Mouse (Mus musculus) kidney, postnatal 4 days (tissue): ENCODE data around the gene Kcnd2.
"Not testable (repeated sequence)": the region's sequence is repeated elsewhere in the genome, so short reads cannot be mapped to it uniquely, and the experiment has no call there.

Experiments
- DNase-seq, 2 experiments: peaks; one replicate each; pipeline ENCODE4 v3.0.0; 2021; ENCODE audit warnings: mixed read lengths in 2 of 2

The Kcnd2 gene

DNA sequence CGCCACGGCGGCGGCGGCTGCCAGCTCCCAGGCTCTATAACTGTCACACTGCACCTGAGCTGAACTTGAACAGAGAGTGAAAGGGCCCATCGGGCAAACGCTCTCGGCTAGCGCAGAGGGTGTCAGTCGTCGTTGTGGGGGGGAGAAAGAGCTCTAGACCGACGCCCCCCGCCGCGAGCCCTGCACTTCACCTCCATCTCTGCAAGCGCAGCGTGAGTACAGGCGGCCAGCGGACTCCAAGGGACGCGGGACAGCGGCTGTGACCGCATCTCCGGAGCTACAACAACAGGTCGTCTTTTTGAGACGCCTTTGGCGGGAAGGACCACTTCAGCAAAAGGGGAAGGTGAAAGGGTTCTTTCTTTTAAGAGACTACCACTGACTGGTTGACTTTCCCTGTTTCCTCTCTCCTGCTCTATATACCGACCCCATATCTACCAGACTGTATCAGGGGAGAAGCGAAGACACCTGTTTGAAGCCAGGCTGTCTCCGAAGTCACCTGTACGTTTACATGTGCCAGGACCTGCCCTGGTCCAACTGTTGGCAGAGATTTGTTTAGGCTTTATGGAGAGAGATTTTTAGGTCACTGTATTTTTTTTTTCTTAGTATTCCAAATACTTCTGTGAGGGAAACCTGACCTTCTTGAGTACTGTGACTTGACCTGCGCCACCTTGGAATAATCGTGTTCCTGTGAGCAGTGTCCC, at the start of gene Kcnd2:
Gene Kcnd2, plus strand, starts transcription at position 13 of the 701 bp plus-strand sequence.
- DNase-seq = peak in 1 of 2 experiments; percentile 11

GRCm38 (mm10) chr6:21166611-21167010, 48.7 kb upstream of the Kcnd2 start:
- no peak for DNase-seq

- no peak for DNase-seq
Measured at GRCm38 (mm10) chr6:21195341-21195740, 20.0 kb upstream of the Kcnd2 start.

GRCm38 (mm10) chr6:21213865-21214672, 1.2 kb upstream of the Kcnd2 start:
- DNase-seq = peak; percentile 76 to 81

DNA sequence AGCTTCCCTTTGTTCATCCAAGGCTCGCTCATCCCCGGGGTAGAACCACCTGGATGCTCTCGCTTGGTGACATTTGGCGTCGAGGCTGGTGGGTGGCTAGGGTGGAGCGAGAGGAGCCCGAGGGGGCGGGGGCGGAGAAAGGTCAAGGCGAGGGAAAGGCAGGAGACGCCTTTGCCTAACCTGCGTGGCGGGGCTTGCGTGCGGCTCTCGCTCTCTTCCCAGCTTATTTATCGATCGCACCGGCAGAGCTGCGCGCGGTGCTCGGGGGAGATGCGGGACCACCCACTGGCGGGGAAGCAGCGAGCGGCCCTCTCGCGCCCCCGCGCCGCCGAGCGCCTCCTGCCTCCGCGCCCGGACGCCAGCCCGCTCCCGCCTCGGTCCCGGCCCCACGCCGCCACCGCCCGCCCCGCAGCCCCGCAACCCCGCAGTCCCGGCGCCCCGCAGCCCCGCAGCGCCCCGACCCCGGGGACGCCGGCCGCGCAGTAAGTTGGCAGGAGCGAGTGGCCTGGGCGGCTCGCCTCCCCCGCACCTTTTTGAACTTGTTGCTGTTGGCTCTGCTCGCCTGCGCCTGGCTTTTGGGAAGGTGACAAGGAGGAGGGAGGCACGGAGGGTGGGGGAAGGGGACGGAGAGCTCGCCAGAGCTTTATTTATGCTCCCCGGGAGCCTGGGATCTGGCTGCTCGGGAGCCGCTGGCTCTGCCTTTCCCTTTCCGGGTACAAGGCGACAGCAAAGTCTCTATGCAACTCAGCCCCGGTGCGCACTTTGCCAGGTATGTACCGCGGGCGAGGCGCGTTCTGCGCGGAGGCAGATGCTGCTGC, 421 bp upstream of the Kcnd2 start:
- DNase-seq = peak; percentile 53 to 59

DNA sequence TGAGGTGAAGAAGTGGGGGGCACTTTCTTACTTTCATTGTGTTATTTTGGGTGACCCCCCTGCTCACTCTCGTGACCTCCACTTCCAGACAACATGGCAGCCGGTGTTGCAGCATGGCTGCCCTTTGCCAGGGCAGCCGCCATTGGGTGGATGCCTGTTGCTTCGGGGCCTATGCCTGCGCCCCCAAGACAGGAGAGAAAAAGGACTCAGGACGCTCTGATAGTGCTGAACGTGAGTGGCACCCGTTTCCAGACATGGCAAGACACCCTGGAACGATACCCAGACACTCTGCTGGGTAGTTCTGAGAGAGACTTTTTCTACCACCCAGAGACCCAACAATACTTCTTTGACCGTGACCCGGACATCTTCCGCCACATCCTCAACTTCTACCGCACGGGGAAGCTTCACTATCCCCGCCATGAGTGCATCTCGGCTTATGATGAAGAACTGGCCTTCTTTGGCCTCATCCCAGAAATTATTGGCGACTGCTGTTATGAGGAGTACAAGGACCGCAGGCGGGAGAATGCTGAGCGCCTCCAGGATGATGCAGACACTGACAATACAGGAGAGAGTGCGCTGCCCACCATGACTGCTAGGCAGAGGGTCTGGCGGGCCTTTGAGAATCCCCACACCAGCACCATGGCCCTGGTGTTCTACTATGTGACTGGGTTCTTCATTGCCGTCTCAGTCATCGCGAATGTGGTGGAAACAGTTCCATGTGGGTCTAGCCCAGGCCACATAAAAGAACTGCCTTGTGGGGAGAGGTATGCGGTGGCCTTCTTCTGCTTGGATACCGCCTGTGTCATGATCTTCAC, 1.1 kb downstream of the Kcnd2 start:
- no peak for DNase-seq

- DNase-seq = no peak
Measured at GRCm38 (mm10) chr6:21217156-21217555, 1.9 kb downstream of the Kcnd2 start.

- no peak for DNase-seq
Measured at GRCm38 (mm10) chr6:21226124-21226523, 10.8 kb downstream of the Kcnd2 start.

DNA sequence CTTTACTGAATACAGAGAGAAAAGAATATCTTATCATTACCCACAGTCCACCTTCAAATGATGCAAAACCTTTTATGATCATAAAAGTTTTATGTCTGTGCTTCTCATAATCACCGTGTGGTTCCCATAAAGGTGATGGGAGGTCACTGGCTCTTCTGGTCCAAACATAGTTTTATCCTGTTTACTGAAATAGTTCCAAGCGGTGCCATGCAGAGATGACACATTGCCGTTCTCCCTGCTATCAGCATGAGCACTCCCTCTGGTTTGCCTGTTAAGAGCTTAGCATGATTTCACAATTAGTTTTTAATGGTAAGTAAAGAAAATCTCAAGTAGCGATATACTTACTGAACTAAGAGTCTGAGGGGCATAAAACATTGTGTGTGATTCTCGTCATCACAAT, 43.7 kb downstream of the Kcnd2 start:
- no peak for DNase-seq

GRCm38 (mm10) chr6:21267897-21268296, 52.6 kb downstream of the Kcnd2 start:
- no peak for DNase-seq

DNA sequence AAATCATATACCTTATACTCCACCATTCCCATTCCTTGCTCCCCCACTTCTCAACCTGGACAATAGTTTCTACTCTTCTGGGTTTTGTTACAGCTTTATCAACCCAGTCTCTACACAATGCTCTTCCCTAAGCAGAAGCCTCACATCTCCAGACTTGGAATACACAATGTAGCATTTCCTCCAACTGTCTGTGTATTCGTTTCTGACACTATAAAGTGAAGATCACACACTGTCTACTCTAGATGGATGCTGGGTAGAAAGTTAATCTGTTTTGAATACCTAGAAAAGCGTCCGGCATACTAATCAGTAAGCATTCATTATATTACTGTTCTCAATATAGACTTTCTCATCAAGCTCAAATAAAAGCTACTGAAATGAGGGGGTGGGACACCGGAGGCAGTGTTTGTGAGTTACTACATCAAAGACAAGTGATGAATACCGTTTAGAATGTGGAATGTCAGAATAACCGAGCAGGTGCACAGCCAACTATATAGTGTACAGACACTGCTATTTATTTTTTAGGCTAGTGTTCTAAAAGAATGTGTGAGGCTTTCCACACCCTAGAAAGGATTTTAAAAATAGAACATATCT, 62.1 kb downstream of the Kcnd2 start:
- no peak for DNase-seq

DNA sequence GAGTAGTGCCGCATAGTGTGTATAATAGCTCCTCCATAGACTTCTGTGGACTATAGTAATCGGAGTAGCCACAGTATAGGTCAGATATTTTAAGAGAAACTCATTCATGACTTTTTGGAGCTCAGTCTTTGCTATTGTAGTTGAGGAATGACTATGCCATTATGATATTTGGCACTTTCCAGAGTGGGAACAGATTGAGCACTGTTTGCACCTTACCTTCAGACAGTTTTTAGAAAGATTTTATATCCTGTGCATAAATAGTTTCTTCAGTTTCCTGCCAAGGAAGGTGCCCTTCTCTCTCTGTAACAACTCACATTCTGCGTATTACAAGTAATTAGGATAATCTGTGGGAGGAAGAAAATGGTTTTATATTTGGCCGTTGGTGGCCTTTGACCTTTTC, 89.6 kb downstream of the Kcnd2 start:
- no peak for DNase-seq

DNA sequence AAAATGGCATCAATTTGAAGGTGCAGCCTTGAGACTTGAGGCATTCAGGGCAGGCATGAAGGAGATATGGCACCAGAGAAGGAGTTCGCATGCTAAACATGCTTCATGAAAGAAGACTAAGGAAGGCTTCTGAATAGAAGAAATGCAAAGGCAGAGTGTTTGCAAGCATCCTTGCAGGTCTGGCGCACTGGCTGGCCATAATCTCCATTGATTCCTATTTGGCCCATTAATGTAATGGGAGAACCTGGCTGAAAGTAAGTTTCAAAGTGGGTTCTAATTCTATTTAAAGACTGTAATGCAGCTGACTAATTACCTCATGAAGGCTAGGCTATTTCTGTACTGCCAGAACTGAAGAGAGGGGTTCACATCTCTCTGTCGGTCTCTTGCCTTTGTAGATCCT, 94.9 kb downstream of the Kcnd2 start:
- DNase-seq = no peak

DNA sequence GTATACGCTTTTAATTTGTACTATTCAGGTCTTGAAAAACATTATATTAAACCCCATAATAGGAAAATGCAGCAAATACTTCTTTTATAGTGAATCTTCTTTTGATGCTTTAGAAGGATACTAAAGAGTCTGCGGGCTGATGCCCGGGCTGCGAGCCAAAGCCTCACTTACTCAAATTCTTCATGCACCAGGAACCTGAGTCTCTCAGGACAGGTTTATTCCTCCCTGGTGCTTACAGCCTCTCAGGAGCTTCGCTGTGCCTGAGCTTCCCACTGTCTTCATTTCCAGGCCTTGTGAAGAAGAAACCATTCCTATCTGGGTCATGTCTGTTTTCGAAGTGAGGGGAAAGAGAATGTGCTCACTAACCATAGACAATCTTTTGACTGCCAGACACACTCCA, 106.1 kb downstream of the Kcnd2 start:
- no peak for DNase-seq

- DNase-seq = no peak
Measured at GRCm38 (mm10) chr6:21322211-21322610, 106.9 kb downstream of the Kcnd2 start.

DNA sequence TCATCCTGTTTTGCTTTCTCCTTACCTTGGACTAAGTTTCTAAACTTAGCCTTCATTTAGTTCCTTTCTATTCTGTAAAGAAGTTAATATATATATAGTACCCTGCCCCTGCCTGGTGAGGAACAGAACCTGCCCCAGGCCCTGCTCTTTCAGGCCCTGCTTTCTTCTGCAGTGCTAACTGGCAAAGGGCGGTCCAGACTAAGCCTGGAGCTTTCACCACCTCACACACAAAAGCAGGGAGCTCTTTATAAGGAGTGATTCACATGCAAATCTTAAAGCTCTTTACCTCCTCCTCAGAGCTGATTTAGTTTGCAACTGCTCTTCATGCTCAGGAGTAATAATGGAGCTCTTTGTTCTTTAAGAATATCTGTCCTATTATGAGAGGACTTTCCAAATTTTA, 109.9 kb downstream of the Kcnd2 start:
- DNase-seq = no peak

GRCm38 (mm10) chr6:21327081-21327737, 111.9 kb downstream of the Kcnd2 start:
- DNase-seq = no peak

DNA sequence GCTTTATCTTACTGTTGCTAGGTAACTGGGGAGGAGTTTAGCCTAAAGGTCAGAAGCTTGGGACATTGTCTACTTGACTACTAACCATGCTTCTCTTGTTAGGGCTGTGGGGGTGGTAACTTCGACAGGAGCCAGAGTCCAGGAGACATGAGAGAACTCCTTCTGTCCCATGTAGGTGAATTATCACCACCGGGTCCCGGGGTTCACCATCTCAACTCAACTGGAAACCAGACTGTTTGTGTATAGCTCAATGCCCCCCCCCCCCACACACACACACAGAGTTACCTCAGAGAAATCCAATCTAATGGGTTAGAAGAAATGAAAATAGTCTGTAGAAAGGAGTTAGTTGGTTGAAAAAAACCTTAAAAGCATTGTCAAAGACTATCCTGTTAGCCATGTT, 170.0 kb downstream of the Kcnd2 start:
- DNase-seq = not testable (repeated sequence)

DNA sequence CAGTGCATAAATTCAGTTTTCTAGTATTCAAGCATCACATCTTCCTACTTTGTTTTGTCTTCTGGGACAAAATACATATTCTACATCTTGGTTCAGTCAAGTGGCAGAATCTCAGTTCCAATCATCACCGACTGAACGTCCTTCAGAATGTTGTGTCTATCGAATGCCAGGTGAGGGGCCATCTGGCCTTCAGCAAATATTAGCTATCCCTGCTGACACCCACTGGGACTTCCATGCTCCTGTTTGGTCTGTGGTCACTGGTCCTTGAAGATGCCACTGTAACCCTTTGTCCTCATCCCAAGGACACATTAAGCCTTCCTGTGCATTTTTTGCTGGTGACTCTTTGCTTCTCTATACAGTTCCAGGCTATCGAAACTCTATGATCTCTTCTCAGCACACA, 176.5 kb downstream of the Kcnd2 start:
- no peak for DNase-seq

DNA sequence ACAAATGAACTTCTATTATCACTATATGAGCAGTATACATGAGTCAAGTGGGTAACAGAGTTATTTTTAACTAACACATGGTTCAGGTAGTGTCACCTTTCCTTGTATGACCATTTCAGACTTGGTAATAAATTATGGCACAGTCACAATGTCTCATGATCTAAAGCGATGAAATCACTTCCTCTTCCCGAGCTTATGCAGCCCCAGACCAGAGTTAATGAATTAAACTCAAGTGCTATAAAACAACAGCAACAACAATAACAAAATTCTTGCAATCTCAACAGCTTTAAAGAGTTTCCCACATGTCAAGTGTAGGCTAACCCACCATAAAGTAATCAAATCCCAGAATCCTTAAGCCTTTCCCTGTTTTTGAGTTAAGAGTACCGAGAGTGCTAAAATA, 198.4 kb downstream of the Kcnd2 start:
- DNase-seq = no peak

GRCm38 (mm10) chr6:21418246-21418645, 202.9 kb downstream of the Kcnd2 start:
- DNase-seq = no peak
